Mouse (Mus musculus): Measurements from ENCODE around the gene Cdh5. TPM values are rescaled to one million over a fixed set of nuclear protein-coding genes. Genes with fewer than 3 reads are reported as not detected.

The Cdh5 gene
- polyA plus RNA-seq, 1 experiment from 2014 or later: 8.7 TPM

- Histone ChIP-seq H3K4me3 (ENCODE audit: low read depth, low read length) (no peak overlapping the region), H3K27me3 (ENCODE audit: control insufficient read depth, insufficient read depth, low read length) (no peaks in the 10 kb centered on the region), H3K4me1 (replicated peaks; ENCODE audit: control insufficient read depth, insufficient read depth) (no peaks in the 10 kb centered on the region), H3K27ac (replicated peaks) (no peak overlapping the region), H3K9me3 (ENCODE audit: control insufficient read depth, low read length) (no peaks in the 10 kb centered on the region), H3K36me3 (ENCODE audit: control insufficient read depth, insufficient read depth, low read length) (no peaks in the 10 kb centered on the region), H3K9ac (ENCODE audit: low read length) (no peak overlapping the region), H3K4me2 (replicated peaks; ENCODE audit: low read depth) (no peak overlapping the region)
- 89% methylated on average over 6 of the region's 6 CpGs for WGBS
- ATAC-seq (ENCODE audit: low FRiP score, low TSS enrichment) (no peak), DNase-seq (ENCODE audit: low spot score) (no peak)
- TF ChIP-seq CTCF (IDR thresholded peaks at IDR 0.05; ENCODE audit: low read depth) (no peak), EP300 (optimal IDR thresholded peaks at IDR 0.05) (no peak)
Observed at GRCm38 (mm10) chr8:104187622-104188021, 86.2 kb downstream of the Cdh5 start.

GRCm38 (mm10) chr8:104188459-104188858 is 87.0 kb downstream of the Cdh5 start:
- no peaks in the 10 kb centered on the region for H3K4me1 ChIP-seq (replicated peaks; ENCODE audit: control insufficient read depth, insufficient read depth)
- H3K27ac ChIP-seq (replicated peaks): no peak overlapping the region
- no peaks in the 10 kb centered on the region for H3K36me3 ChIP-seq (ENCODE audit: control insufficient read depth, insufficient read depth, low read length)
- DNase-seq (ENCODE audit: low spot score) (no peak), ATAC-seq (ENCODE audit: low FRiP score, low TSS enrichment) (no peak)
- no peaks in the 10 kb centered on the region for H3K9me3 ChIP-seq (ENCODE audit: control insufficient read depth, low read length)
- 62% methylated on average over 5 of the region's 5 CpGs for WGBS
- no peaks in the 10 kb centered on the region for H3K27me3 ChIP-seq (ENCODE audit: control insufficient read depth, insufficient read depth, low read length)
- H3K4me2 ChIP-seq (replicated peaks; ENCODE audit: low read depth): no peak overlapping the region
- no peak overlapping the region for H3K4me3 ChIP-seq (ENCODE audit: low read depth, low read length)
- TF ChIP-seq CTCF (IDR thresholded peaks at IDR 0.05; ENCODE audit: low read depth) (no peak), EP300 (optimal IDR thresholded peaks at IDR 0.05) (no peak)
- H3K9ac ChIP-seq (ENCODE audit: low read length): no peak overlapping the region

- H3K4me2 ChIP-seq (replicated peaks; ENCODE audit: low read depth): no peak overlapping the region
- no peaks in the 10 kb centered on the region for H3K36me3 ChIP-seq (ENCODE audit: control insufficient read depth, insufficient read depth, low read length)
- no peak overlapping the region for H3K9ac ChIP-seq (ENCODE audit: low read length)
- no peaks in the 10 kb centered on the region for H3K9me3 ChIP-seq (ENCODE audit: control insufficient read depth, low read length)
- no peaks in the 10 kb centered on the region for H3K4me1 ChIP-seq (replicated peaks; ENCODE audit: control insufficient read depth, insufficient read depth)
- 68% methylated on average over 6 of the region's 6 CpGs for WGBS
- DNase-seq (ENCODE audit: low spot score) (no peak), ATAC-seq (ENCODE audit: low FRiP score, low TSS enrichment) (0 out of 2 replicates have a peak, but pooled peaks have one; percentile 4)
- no peaks in the 10 kb centered on the region for H3K27me3 ChIP-seq (ENCODE audit: control insufficient read depth, insufficient read depth, low read length)
- no peak overlapping the region for H3K27ac ChIP-seq (replicated peaks)
- TF ChIP-seq CTCF (IDR thresholded peaks at IDR 0.05; ENCODE audit: low read depth): no peak
- no peak for TF ChIP-seq EP300 (optimal IDR thresholded peaks at IDR 0.05)
- no peak overlapping the region for H3K4me3 ChIP-seq (ENCODE audit: low read depth, low read length)
Observed at GRCm38 (mm10) chr8:104190777-104191468, 89.5 kb downstream of the Cdh5 start.

GRCm38 (mm10) chr8:104191496-104191895 is 90.1 kb downstream of the Cdh5 start:
- no peaks in the 10 kb centered on the region for H3K36me3 ChIP-seq (ENCODE audit: control insufficient read depth, insufficient read depth, low read length)
- TF ChIP-seq CTCF (IDR thresholded peaks at IDR 0.05; ENCODE audit: low read depth): no peak
- no peaks in the 10 kb centered on the region for H3K9me3 ChIP-seq (ENCODE audit: control insufficient read depth, low read length)
- 0 out of 2 replicates have a peak overlapping the region, but pooled peaks have one; percentile 25 for H3K4me2 ChIP-seq (replicated peaks; ENCODE audit: low read depth)
- no peaks in the 10 kb centered on the region for H3K4me1 ChIP-seq (replicated peaks; ENCODE audit: control insufficient read depth, insufficient read depth)
- ATAC-seq (ENCODE audit: low FRiP score, low TSS enrichment) (peak; percentile 94), DNase-seq (ENCODE audit: low spot score) (peak; percentile 61)
- H3K9ac ChIP-seq (ENCODE audit: low read length): no peak overlapping the region
- H3K27ac ChIP-seq (replicated peaks): no peak overlapping the region
- H3K4me3 ChIP-seq (ENCODE audit: low read depth, low read length): no peak overlapping the region
- H3K27me3 ChIP-seq (ENCODE audit: control insufficient read depth, insufficient read depth, low read length): no peaks in the 10 kb centered on the region
- 10% methylated on average over 11 of the region's 11 CpGs for WGBS

Other genes starting within 250 kb of the Cdh5 start
- 0.81 and 0.88 TPM in 2 replicates for gene Bean1, start 68.8 kb downstream of the Cdh5 start, polyA plus RNA-seq (2015; fragmentation: Nextera tagmentation; extraction: Ambion mirVana)
- 11.0 and 13.4 TPM in 2 replicates for gene Tk2, start 146.9 kb downstream of the Cdh5 start, polyA plus RNA-seq (2015; fragmentation: Nextera tagmentation; extraction: Ambion mirVana)
- 24.1 and 25.3 TPM in 2 replicates for gene Cklf, start 149.2 kb downstream of the Cdh5 start, polyA plus RNA-seq (2015; fragmentation: Nextera tagmentation; extraction: Ambion mirVana)
- not detected in 2 replicates for gene Cmtm2a, start 191.6 kb downstream of the Cdh5 start, polyA plus RNA-seq (2015; fragmentation: Nextera tagmentation; extraction: Ambion mirVana)
- gene Gm45711, start 208.5 kb downstream of the Cdh5 start, polyA plus RNA-seq (2015; fragmentation: Nextera tagmentation; extraction: Ambion mirVana): not detected in 2 replicates
- not detected in 2 replicates for gene Cmtm1, start 208.5 kb downstream of the Cdh5 start, polyA plus RNA-seq (2015; fragmentation: Nextera tagmentation; extraction: Ambion mirVana)
- gene Gm11020, start 219.9 kb downstream of the Cdh5 start, polyA plus RNA-seq (2015; fragmentation: Nextera tagmentation; extraction: Ambion mirVana): not detected in 2 replicates
- gene Cmtm2b, start 220.6 kb downstream of the Cdh5 start, polyA plus RNA-seq (2015; fragmentation: Nextera tagmentation; extraction: Ambion mirVana): not detected in 2 replicates
- gene Cmtm3, start 237.8 kb downstream of the Cdh5 start, polyA plus RNA-seq (2015; fragmentation: Nextera tagmentation; extraction: Ambion mirVana): 48.4 and 52.1 TPM in 2 replicates